Mouse (Mus musculus) ovary, postnatal 14 days (tissue): ENCODE measurements around the gene Zbtb42.
A peak's percentile ranks its signal among the peaks of the same experiment; 100 is the strongest.

Source experiments
- DNase-seq: peaks from one replicate; pipeline ENCODE4 v3.0.0; 2022; ENCODE audit warnings: low spot score

The Zbtb42 gene

GRCm38 (mm10) chr12:112678555-112679026 lies at the start of gene Zbtb42:
Gene Zbtb42 (plus strand): TSS chr12:112678828.
- peak; percentile 52 for DNase-seq

- DNase-seq: no peak
Measured at GRCm38 (mm10) chr12:112628928-112629721, 49.5 kb upstream of the Zbtb42 start.

GRCm38 (mm10) chr12:112630029-112630428 lies 48.6 kb upstream of the Zbtb42 start:
- DNase-seq: no peak

- DNase-seq: no peak
Measured at GRCm38 (mm10) chr12:112630796-112631195, 47.8 kb upstream of the Zbtb42 start.

GRCm38 (mm10) chr12:112631472-112631871 lies 47.2 kb upstream of the Zbtb42 start:
- DNase-seq: no peak

GRCm38 (mm10) chr12:112632084-112632777 lies 46.4 kb upstream of the Zbtb42 start:
- no peak for DNase-seq

GRCm38 (mm10) chr12:112632907-112633306 lies 45.7 kb upstream of the Zbtb42 start:
- DNase-seq: no peak

GRCm38 (mm10) chr12:112633686-112634085 lies 44.9 kb upstream of the Zbtb42 start:
- DNase-seq: no peak

GRCm38 (mm10) chr12:112639526-112639925 lies 39.1 kb upstream of the Zbtb42 start:
- DNase-seq: no peak

- no peak for DNase-seq
Measured at GRCm38 (mm10) chr12:112643126-112643525, 35.5 kb upstream of the Zbtb42 start.

GRCm38 (mm10) chr12:112644180-112644854 lies 34.3 kb upstream of the Zbtb42 start, which contains the start of gene Siva1:
Gene Siva1 (plus strand): TSS chr12:112644679.
- peak; percentile 97 for DNase-seq

- peak; percentile 15 for DNase-seq
Measured at GRCm38 (mm10) chr12:112644855-112645506, 33.6 kb upstream of the Zbtb42 start.

GRCm38 (mm10) chr12:112646139-112646538 lies 32.5 kb upstream of the Zbtb42 start:
- no peak for DNase-seq

GRCm38 (mm10) chr12:112648081-112648480 lies 30.5 kb upstream of the Zbtb42 start:
- DNase-seq: no peak

- DNase-seq: no peak
Measured at GRCm38 (mm10) chr12:112651778-112652439, 26.7 kb upstream of the Zbtb42 start.

- peak; percentile 77 for DNase-seq
Measured at GRCm38 (mm10) chr12:112653157-112653824, 25.3 kb upstream of the Zbtb42 start.

GRCm38 (mm10) chr12:112654076-112654475 lies 24.6 kb upstream of the Zbtb42 start:
- DNase-seq: no peak

GRCm38 (mm10) chr12:112658619-112659018 lies 20.0 kb upstream of the Zbtb42 start:
- DNase-seq: no peak

GRCm38 (mm10) chr12:112659109-112659508 lies 19.5 kb upstream of the Zbtb42 start:
- peak; percentile 57 for DNase-seq

- peak; percentile 58 for DNase-seq
Measured at GRCm38 (mm10) chr12:112660576-112661326, 17.9 kb upstream of the Zbtb42 start.
